1 mouse cellular context compared by ENCODE assay signal in genomic region chr16:38385184-38385634, GRCm38 (mm10).
TF ChIP-seq lines count a peak whose summit lies in the region.

No protein-coding gene starts in this region.

TF ChIP-seq in MEL, 35 proteins besides CTCF, POLR2A, EP300 and RAD21:
- TF ChIP-seq TBP (IDR thresholded peaks at IDR 0.05; ENCODE audit: low read depth, low read length) (no peak), MYB (IDR thresholded peaks at IDR 0.05; ENCODE audit: low read depth, low read length) (no peak), SMC3 (IDR thresholded peaks at IDR 0.05; ENCODE audit: low read depth, low read length) (no peak), ZNF384 (IDR thresholded peaks at IDR 0.05; ENCODE audit: low read depth, low read length) (no peak), CHD2 (IDR thresholded peaks at IDR 0.05; ENCODE audit: low read length) (no peak), RCOR1 (IDR thresholded peaks at IDR 0.05; ENCODE audit: low read depth, low read length) (no peak), USF1 (IDR thresholded peaks at IDR 0.05; ENCODE audit: low read depth, low read length) (0 out of 2 replicates have a peak, but pooled peaks have one; percentile 1), MEF2A (IDR thresholded peaks at IDR 0.05; ENCODE audit: extremely low read depth, insufficient replicate concordance, low read depth, low read length, poor library complexity, severe bottlenecking) (no peak)
